ENCODE assay signal across 32 mouse cellular contexts in genomic region chr16:87957449-87957848, GRCm38 (mm10).
"Had no signal": no experiment of that assay in that cellular context is flagged by ENCODE, and none has a peak within 500 bp of the region (broad histone marks: within the 10 kb centered on the region; RNA-seq: fewer than 3 reads in every experiment).

No protein-coding gene starts in this region.

- DNase-seq: heart, adult 18-20 months; heart, adult 2 months; heart, postnatal 10 days; heart, postnatal 14 days; heart, postnatal 36 days; heart, postnatal 4 days; kidney, adult 18-20 months; kidney, adult 8-10 months; kidney, adult 9 months; kidney, postnatal 14 days; kidney, postnatal 36 days; kidney, postnatal 4 days; layer of hippocampus, adult 9-11 months; layer of hippocampus, postnatal 36 days had no signal

- H3K27ac ChIP-seq: heart, adult 2 months; heart, embryonic 10.5 days; heart, embryonic 13.5 days; heart, embryonic 15.5 days; hindbrain, embryonic 10.5 days; hindbrain, embryonic 12.5 days; hindbrain, embryonic 13.5 days; hindbrain, embryonic 14.5 days; hindbrain, embryonic 15.5 days; hindbrain, postnatal 0 days; intestine, embryonic 15.5 days; layer of hippocampus, adult 2 months; left cerebral cortex, adult 2 months had no signal

- H3K9me3 ChIP-seq: heart, embryonic 10.5 days; heart, embryonic 12.5 days; heart, embryonic 13.5 days; heart, embryonic 15.5 days; hindbrain, embryonic 10.5 days; hindbrain, embryonic 12.5 days; hindbrain, embryonic 13.5 days; hindbrain, embryonic 15.5 days; intestine, embryonic 15.5 days had no signal

- H3K27me3 ChIP-seq: heart, embryonic 12.5 days; heart, embryonic 13.5 days; heart, embryonic 15.5 days; hindbrain, embryonic 12.5 days; hindbrain, embryonic 13.5 days; hindbrain, embryonic 15.5 days; intestine, embryonic 15.5 days had no signal

- H3K36me3 ChIP-seq: heart, embryonic 10.5 days; heart, embryonic 12.5 days; heart, embryonic 13.5 days; heart, embryonic 15.5 days; hindbrain, embryonic 10.5 days; hindbrain, embryonic 12.5 days; hindbrain, embryonic 13.5 days; hindbrain, embryonic 15.5 days; intestine, embryonic 15.5 days had no signal

- ATAC-seq: hindbrain, embryonic 16.5 days; hindbrain, postnatal 0 days; inflammation-experienced regulatory T-cells, adult 6 months; intestine, embryonic 15.5 days; intestine, embryonic 16.5 days; intestine, postnatal 0 days had no signal

- H3K9ac ChIP-seq: heart, embryonic 12.5 days; heart, embryonic 13.5 days; heart, embryonic 15.5 days; hindbrain, embryonic 12.5 days; hindbrain, embryonic 13.5 days; hindbrain, embryonic 14.5 days; hindbrain, embryonic 15.5 days; intestine, embryonic 15.5 days had no signal

- H3K4me1 ChIP-seq: heart, embryonic 15.5 days; hindbrain, embryonic 10.5 days; hindbrain, embryonic 12.5 days; hindbrain, embryonic 13.5 days; hindbrain, embryonic 15.5 days; intestine, embryonic 15.5 days had no signal

- H3K4me2 ChIP-seq: heart, embryonic 11.5 days; heart, embryonic 12.5 days; heart, embryonic 13.5 days; heart, embryonic 15.5 days; hindbrain, embryonic 12.5 days; hindbrain, embryonic 13.5 days; hindbrain, embryonic 14.5 days; hindbrain, embryonic 15.5 days; intestine, embryonic 15.5 days had no signal

- H3K4me3 ChIP-seq: heart, adult 2 months; heart, embryonic 10.5 days; heart, embryonic 12.5 days; heart, embryonic 13.5 days; heart, embryonic 15.5 days; hindbrain, embryonic 10.5 days; hindbrain, embryonic 12.5 days; hindbrain, embryonic 13.5 days; hindbrain, embryonic 15.5 days; intestine, embryonic 15.5 days; layer of hippocampus, adult 2 months; left cerebral cortex, adult 2 months had no signal
